Mouse (Mus musculus) granulocyte monocyte progenitor cell, adult 5-6 weeks (primary cell): ENCODE results near the gene Rbbp4. TPM values are rescaled to one million over a fixed set of nuclear protein-coding genes. Genes with fewer than 3 reads are reported as not detected.
"Not testable (repeated sequence)": the region's sequence is repeated elsewhere in the genome, so short reads cannot be mapped to it uniquely, and the experiment has no call there.

ENCODE experiments used
- ATAC-seq: replicated peaks from 2 replicates; pipeline ENCODE4 v1.8.0; 2016; ENCODE audit warnings: mild to moderate bottlenecking, moderate TSS enrichment, inconsistent platforms; ENCODE audit not compliant: poor library complexity, severe bottlenecking
- total RNA-seq, 2 experiments: library from RNA; stranded (forward) in 1 of 2; stranded (reverse) in 1 of 2; fragments of 200-712, 200-1000 nt in 1 of 2; fragments of >200 nt in 1 of 2; fragmentation: Nextera tagmentation in 1 of 2; gene quantifications; 2 replicates each; pipeline ENCODE4 v1.2.3; 2014 to 2017

The Rbbp4 gene
- total RNA-seq (2014; fragmentation: Nextera tagmentation) (160 and 220 TPM in 2 replicates), total RNA-seq (2017) (133 and 136 TPM in 2 replicates)

- ATAC-seq, result peak; percentile 88
Measured at GRCm38 (mm10) chr4:129335216-129336074, at the start of gene Rbbp4, which contains the start of gene Zbtb8os. Gene Rbbp4 (minus strand): TSS chr4:129335370. Gene Zbtb8os (plus strand): TSS chr4:129335695.

DNA sequence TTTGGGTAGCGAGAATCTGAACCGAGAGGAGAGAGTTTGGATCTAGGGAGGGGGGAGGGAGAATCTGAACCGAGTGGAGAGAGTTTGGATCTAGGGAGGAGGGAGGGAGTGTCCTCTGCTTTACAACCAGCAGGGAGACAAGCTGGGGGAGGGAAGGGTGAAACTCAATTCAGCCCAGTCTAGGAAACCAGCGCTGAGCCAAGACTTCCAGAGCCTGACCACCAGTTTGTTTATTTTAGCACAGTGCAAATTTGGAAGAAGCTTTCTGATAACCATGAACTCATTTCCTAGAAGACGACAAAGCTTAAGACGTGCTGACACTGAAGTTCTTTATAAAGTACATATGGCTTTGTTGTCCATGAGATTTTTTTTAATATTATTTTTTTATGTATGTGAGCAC, 49.3 kb upstream of the Rbbp4 start:
- no peak for ATAC-seq

DNA sequence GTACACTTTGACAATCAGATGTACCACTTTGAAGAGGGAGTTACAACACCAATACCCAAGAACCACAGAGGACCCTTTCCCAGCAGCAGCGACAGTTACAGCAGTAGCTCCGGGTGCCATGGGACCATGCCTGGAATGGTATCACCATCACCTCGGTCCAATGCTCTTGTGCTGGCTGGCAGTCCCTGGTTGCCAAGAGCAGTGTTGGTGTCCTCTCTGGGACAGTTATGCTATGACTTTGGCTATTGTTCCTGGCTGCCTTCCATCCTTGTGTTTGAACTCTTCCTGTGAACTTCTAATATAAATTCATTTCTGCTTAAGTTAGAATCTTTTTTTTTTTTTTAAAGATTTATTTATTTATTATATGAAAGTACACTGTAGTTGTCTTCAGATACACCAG, 48.4 kb upstream of the Rbbp4 start:
- no peak for ATAC-seq

- no peak for ATAC-seq
Measured at GRCm38 (mm10) chr4:129382488-129382887, 47.3 kb upstream of the Rbbp4 start.

DNA sequence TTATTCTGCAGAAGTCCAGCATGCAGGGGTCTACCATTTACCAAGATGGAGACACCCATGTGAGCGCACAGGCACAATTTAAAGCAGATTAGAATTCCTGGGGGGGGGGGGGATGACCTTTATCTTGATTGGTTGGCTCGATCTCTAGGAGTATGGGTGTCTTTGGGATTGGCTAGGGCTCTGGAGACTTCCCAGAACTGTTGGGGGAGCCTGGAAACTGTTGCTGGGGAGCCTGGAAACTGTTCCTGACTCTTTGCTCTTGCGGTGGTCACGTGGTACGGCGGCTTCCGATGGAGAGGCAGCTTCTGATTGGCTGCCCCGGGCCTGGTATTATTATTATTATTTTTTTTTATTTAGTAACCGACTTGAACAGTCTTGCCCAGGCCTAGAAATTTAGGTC, 46.9 kb upstream of the Rbbp4 start:
- no peak for ATAC-seq

- no peak for ATAC-seq
Measured at GRCm38 (mm10) chr4:129381148-129381547, 46.0 kb upstream of the Rbbp4 start.

- ATAC-seq, result no peak
Measured at GRCm38 (mm10) chr4:129379805-129380204, 44.6 kb upstream of the Rbbp4 start.

DNA sequence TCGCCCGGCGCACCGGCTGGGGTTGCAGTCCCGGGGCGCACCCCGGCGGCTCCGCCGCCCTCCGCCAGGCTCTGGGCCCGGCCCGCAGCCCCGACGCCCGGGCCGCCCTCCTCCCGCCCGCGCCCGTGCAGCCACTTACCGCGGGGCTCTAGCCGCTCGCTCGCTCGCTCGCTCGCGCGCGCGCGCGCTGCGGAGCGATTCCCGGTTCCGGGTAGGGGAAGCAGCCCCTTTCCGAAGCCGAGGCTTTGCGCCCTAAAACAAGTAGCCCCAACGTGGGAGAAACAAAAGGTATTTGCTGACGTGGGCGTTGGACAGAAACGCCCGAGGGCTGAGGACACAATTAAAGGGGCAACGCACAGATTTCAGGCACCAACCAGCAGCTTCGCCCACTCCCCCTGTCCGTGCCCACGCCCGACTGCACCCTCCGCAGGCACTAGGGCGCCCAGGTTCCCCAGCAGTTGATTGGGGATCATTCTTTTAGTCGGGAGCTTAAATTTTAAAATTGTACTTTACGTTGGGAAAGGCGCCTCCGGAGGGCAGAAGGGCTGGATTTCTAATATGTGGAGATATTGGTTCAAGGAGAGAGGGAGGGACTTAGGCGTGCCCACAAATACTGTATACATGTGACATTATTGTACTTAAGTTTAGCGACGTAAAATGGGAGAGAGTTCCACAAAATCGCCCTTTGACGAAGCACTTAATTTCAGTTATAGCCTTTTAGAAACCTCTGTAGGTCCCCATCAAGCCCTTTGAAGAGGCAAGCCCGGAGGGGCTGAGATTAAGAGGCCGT, 42.6 kb upstream of the Rbbp4 start, which contains the start of gene Zbtb8a:
Zbtb8a (minus strand) TSS at position 516 of the 790 bp plus-strand sequence.
- peak; percentile 47 for ATAC-seq

DNA sequence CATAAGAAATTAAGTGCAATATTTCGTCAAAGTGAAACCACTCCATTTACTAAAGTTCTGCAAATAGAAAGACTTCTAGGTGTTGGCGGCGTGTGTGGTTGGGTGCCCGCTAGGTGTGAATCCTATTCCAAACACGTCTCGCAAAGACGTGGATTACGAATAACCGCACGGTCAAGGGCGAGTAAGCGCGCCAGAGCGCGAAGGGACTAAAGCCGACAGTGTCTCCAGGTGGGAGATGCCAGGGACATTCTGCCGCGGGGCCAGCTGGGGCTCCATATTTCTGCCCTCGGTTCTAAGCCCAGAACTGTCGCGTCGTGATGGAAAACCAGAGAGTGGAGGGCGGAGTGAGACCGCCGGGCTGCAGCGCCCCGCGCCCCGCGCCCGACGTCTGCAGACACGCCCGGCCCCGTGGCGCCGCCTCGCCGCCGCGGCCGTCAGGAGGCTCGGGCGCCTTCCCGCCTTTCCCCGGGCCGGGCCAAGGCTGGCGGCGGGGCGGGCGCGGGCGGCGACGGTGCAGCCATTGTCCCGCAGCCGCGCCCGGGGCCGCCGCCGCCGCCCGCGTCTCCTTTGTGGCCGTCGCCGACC, 41.9 kb upstream of the Rbbp4 start:
- ATAC-seq, result peak; percentile 37

DNA sequence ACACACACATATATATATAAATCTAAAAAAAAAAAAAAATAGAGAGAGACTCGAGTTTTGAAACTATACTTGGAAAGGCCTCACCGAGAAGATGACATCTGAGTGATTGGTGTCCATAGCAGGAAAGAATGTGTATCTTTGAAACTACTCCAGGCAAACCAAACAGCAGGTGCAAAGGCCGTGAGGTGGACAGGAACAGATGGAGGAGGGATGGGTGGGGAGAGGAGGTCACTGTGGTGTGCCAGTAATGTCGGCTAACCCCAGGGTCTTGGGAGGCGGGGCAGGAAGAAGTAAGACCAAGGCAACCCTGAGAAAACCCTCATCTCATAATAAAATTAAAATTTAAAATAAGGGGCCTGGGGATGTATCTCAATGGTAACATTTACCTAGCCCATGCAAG, 40.7 kb upstream of the Rbbp4 start:
- no peak for ATAC-seq

DNA sequence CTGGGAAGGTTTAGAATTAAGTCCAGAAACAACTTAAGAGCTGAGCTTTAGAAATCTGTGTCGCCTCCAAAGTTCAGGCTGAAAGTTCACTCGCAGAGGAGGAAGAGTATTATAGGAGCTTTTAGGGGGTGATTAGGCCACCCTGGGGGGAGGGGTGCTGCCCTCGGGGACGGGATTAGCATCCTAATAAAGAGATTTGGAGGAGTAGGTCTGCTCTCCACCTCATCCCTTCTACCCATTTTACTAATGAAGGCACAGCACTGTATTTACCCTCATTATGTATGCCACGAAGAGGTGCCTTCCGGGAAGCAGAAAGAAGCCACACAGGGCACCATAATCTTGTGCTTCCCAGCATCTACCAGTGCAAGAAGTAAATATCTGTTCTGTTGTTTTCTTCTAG, 39.8 kb upstream of the Rbbp4 start:
- no peak for ATAC-seq

- ATAC-seq, result peak; percentile 35
Measured at GRCm38 (mm10) chr4:129374219-129374755, 39.1 kb upstream of the Rbbp4 start.

DNA sequence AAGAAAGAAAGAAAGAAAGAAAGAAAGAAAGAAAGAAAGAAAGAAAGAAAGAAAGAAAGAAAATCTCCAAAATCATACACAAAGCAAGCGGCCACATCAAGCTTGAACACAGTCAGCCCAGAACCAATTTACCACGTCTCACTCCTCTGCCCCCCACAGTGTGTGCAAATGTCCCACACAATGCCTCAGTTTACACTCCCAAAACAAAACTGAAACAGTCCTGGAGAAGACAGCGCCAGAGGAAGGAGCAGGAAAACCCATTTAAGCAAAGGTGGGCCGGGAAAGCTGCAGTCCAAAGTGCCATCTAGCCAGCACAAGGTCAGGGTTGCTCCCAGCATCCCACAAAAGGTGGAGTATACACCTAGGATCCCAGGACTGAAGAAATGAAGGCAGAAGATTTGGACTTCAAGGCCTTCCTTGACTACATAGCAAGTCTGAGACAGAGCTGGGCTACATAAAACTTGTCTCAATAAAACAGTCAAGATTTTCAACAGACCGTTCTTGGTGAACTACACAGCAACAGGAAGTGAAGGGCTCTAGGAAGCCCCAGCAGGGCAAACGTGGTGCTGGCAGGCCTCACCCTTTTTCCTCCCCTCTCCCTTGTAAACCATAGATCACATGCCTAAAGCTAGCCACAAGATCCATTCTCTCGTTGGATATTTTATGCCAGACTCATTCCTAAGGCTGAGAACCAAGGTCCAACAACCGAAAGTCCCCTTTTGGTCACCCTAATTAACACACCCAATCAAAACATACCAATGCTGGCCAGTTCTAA, 38.2 kb upstream of the Rbbp4 start:
- ATAC-seq, result no peak

DNA sequence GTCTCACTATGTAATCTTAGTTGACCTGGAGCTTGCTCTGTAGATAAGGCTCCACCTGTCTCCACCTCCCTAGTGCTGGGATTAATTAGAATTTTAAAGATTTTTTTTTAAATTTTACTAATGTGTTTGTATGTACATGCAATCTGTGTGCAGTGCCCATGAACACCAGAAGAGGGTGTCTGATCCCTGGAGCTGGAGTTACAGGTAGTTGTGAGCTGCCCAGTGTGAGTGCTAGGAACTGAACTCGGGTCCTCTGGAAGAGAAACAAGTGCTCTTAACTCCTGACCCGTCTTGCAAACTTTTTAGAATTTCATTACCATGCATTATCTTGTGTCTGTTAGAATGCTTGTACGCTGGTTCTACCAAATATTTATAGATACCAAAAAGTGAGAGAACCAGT, 36.2 kb upstream of the Rbbp4 start:
- ATAC-seq, result no peak

GRCm38 (mm10) chr4:129365224-129365623, 30.1 kb upstream of the Rbbp4 start:
- peak; percentile 83 for ATAC-seq

- ATAC-seq, result no peak
Measured at GRCm38 (mm10) chr4:129364379-129364778, 29.2 kb upstream of the Rbbp4 start.

GRCm38 (mm10) chr4:129363463-129363862, 28.3 kb upstream of the Rbbp4 start:
- no peak for ATAC-seq

DNA sequence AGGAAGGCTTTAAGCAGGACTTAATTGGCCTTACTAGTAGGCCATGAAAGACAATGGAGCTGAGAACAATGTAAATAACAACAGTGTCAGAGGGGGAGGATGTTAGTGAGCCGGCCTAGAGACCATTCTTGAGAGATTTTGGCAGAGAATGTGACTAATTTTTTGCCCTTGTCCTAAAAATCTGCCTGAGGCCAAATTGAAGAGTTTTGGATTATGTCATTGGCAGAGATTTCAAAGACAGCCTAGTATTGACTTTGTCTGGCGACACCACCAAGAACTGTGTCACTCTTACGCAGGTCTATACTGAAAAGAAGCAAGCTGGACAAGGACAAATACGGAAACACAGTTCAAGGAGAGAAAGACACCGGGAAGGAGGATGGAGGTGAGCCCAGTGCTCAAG, 27.6 kb upstream of the Rbbp4 start:
- no peak for ATAC-seq

DNA sequence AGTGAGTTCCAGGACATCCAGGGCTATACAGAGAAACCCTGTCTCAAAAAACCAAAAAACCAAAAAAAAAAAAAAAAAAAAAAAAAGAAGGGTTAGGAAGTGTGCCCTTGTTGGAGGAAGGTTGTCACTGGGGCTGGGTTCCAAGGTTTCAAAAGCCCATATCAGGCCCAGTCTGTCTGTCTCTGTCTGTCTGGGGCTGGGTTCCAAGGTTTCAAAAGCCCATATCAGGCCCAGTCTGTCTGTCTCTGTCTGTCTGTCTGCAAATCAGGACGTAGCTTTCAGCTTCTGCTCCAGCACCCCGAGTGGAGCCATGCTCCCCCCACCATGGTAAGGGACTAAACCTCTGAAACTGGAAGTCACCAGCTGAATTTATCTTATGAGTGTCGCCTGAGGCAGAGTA, 27.1 kb upstream of the Rbbp4 start:
- not testable (repeated sequence) for ATAC-seq
